Mouse (Mus musculus): ENCODE measurements around the gene Ccn2.
A peak's percentile ranks its signal among the peaks of the same experiment; 100 is the strongest.
"Not testable (repeated sequence)": the region's sequence is repeated elsewhere in the genome, so short reads cannot be mapped to it uniquely, and the experiment has no call there.

Gene Ccn2

DNA sequence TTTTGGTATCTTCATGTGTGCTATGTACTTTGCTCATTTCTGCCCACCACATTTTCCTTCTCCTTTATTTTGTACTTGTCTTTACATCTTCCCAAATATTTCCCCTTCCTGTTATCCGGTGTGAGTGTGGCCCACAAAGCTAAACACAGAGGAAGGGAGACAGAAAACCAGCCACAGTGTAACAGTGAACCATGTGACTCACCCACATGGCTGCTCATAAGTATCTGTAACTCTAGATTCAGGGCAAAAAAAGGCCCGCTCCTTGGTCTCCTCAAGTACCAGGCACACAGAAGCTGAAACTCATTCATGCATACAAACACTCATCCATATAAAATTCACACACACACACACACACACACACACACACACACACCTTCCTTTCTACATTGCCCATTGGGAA lies 7.8 kb downstream of the Ccn2 start:
- DNase-seq (ENCODE audit: low read depth, low spot score) = no peak

DNA sequence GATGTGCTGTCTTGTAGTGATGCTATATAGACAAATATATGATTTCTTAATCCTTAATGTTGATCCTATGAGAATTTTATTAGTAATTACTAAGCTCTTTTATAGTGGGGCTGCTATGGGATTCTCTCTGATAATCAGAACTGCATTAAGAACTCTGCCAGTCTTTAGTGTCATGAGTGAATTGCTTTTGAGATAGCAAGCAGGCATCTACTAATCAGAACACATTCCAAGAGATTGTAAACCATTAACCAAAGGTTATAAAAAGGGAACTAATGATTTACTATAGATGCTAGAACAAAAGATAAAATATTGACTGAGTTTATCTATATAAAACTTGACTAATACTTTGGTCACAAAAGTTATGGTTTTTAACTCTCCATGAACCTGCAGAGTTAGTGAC lies 8.5 kb downstream of the Ccn2 start:
- no peak for DNase-seq (ENCODE audit: low read depth, low spot score)

DNA sequence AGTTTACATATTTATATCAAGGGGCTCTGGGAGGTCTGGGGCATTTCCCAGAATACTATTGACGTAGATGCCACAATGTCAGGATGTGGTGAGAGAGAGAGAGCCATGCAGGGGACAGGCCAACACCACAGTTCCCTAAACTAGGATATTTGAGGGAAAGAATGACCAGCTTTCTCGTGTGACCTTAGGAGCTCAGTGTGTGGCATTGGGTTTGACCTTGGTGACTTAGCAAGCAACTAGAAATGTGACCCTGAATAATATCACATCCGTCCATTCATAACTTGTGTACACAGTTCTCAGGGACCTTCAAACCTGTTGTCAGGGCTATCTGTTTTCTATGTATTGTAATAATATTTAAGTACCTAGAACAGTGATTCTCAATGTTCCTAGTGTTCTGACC lies 13.9 kb downstream of the Ccn2 start:
- no peak for DNase-seq (ENCODE audit: low read depth, low spot score)

GRCm38 (mm10) chr10:24609766-24610165 lies 14.5 kb downstream of the Ccn2 start:
- no peak for DNase-seq (ENCODE audit: low read depth, low spot score)

DNA sequence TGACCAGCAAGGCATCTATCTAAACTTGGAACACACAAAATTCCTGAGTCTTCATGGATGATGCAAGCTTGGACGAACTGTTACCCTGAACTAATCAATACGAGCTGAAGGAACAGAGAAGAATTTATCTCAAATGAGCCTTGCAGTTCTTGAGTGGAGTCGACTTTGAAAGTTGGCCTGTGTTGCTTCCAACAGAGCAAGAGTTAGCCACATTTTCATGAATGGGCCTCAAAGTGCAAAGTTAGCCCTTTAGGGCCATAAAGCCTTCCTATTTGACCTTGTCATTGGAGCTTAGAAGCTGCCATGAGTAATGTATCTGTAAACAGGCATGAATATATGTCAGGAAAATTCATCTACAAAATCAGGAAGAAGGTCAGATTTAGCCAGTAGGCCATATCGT lies 19.5 kb downstream of the Ccn2 start:
- DNase-seq (ENCODE audit: low read depth, low spot score) = no peak

- peak; percentile 58 for DNase-seq (ENCODE audit: low read depth, low spot score)
These were observed 20.6 kb downstream of the Ccn2 start for GRCm38 (mm10) chr10:24615799-24616198.

GRCm38 (mm10) chr10:24616572-24616971 lies 21.3 kb downstream of the Ccn2 start:
- DNase-seq (ENCODE audit: low read depth, low spot score) = not testable (repeated sequence)

GRCm38 (mm10) chr10:24621572-24621971 lies 26.3 kb downstream of the Ccn2 start:
- no peak for DNase-seq (ENCODE audit: low read depth, low spot score)

GRCm38 (mm10) chr10:24622586-24622985 lies 27.3 kb downstream of the Ccn2 start:
- DNase-seq (ENCODE audit: low read depth, low spot score) = peak; percentile 45

- DNase-seq (ENCODE audit: low read depth, low spot score) = peak; percentile 57
These were observed 29.9 kb downstream of the Ccn2 start for GRCm38 (mm10) chr10:24625060-24625701.

DNA sequence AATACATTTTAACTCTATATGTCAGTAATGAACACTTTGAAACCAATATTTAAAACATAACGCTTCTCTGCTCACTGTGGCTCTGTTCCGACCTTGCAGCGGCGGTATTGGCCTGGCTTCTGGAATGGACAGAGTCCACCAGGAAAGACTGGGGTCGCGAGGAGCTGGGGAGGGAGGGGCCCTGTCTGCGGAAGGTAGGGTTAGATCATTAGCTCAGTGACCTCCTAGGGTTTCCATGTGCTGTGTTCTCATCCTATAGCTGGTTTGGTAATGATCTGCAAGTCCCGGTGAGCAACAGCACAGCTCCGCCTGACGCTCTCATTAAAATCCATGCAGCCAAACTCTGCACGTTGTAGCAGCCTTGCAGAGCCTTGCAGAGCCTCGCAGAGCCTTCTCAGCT lies 32.0 kb downstream of the Ccn2 start:
- no peak for DNase-seq (ENCODE audit: low read depth, low spot score)

DNA sequence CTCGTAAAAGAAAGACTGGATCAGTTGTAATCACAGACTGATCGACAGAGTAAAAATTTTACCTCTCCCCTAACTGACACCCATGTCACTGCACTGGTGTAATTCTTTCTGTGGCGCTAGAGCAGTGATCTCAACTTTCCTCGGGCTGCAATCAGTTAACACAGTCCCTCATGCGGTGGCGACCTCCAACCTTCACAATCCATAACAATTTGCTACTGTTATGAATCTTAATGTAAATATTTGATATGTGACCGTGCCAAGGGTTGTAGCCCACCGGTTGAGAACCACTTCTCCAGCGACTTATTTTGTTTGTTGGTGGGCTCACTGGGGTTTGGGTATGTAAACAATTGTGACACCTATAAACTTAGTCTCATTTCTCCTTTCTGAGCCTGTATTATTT lies 33.2 kb downstream of the Ccn2 start:
- no peak for DNase-seq (ENCODE audit: low read depth, low spot score)

- no peak for DNase-seq (ENCODE audit: low read depth, low spot score)
These were observed 34.0 kb downstream of the Ccn2 start for GRCm38 (mm10) chr10:24629086-24629720.

GRCm38 (mm10) chr10:24630469-24631081 lies 35.3 kb downstream of the Ccn2 start:
- no peak for DNase-seq (ENCODE audit: low read depth, low spot score)

DNA sequence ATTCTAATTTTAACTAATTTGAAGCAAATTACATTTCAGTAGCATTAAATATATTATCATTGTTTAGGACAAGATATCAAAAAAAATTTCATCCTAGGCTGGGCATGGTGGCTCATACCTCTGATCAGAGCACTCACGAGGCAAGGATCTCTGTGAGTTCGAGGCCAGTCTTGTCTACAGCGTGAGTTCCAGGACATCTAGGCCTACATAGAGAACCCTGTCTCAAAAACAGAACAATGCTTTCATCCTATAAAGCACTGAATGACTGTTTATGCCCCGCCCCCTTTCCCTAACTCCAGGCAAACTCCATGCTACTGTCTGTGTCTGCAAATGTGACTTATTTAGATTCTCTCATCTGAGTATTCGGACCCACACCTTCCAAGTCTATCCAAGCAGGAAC lies 35.9 kb downstream of the Ccn2 start:
- no peak for DNase-seq (ENCODE audit: low read depth, low spot score)

GRCm38 (mm10) chr10:24634288-24634687 lies 39.0 kb downstream of the Ccn2 start:
- DNase-seq (ENCODE audit: low read depth, low spot score) = no peak

- DNase-seq (ENCODE audit: low read depth, low spot score) = no peak
These were observed 40.1 kb downstream of the Ccn2 start for GRCm38 (mm10) chr10:24635331-24635815.

- DNase-seq (ENCODE audit: low read depth, low spot score) = no peak
These were observed 40.6 kb downstream of the Ccn2 start for GRCm38 (mm10) chr10:24635884-24636283.

DNA sequence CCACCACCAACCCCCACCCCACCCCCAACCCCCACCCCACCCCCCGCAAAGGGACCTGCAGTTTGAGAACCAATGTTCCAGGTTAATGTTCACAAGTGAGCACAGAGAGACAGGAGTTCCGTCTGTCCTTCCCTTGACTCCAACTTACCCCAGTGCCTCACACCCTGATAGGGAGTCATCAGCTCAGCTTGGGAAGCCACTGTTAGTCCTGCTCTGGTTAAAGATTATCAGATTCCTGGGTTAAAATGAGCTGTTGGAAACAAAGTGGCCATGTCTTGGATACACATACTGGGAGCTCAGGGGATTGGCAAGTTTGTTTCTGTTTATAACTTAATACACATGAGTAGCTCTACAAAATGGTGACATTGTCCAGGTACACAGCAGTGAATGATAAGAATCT lies 41.7 kb downstream of the Ccn2 start:
- DNase-seq (ENCODE audit: low read depth, low spot score) = no peak

- no peak for DNase-seq (ENCODE audit: low read depth, low spot score)
These were observed 43.2 kb downstream of the Ccn2 start for GRCm38 (mm10) chr10:24638306-24639070.

GRCm38 (mm10) chr10:24639596-24639995 lies 44.4 kb downstream of the Ccn2 start:
- no peak for DNase-seq (ENCODE audit: low read depth, low spot score)

DNA sequence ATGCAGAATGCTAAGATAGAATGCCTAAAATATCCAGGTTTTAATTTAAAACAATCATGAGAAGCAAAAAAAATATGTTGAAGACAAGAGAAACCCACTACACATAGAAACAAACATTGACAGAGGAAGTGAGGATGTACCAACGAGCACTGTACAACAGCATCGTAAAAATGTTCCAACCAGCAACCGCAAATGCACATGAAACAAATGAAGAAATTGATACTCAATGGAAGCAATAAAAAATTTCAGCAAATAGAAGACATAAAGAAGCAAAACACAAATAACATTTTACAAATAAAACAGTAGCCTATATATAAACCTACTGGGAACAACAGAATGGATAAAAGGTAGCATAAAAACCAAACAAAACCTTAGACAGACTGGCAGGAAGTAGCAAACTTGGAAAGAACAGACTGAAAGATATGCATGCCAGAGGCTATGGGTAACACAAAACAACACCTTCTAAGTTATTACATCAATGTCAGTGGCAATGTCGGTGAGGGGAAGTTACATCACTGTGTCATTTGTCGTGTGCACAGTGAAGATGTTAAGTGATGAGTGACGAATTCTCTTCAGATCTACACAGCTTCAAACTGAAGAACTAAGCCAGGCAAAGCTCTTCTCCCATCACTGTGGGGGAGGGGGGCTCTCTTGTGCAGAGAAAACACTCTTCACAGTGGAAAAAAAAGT lies 45.1 kb downstream of the Ccn2 start:
- no peak for DNase-seq (ENCODE audit: low read depth, low spot score)
